Mouse (Mus musculus) layer of hippocampus, adult 2 months (tissue): ENCODE measurements around the gene Gm17364. TPM values are rescaled to one million over a fixed set of nuclear protein-coding genes. Genes with fewer than 3 reads are reported as not detected.
A peak's percentile ranks its signal among the peaks of the same experiment; 100 is the strongest.
"Not testable (repeated sequence)": the region's sequence is repeated elsewhere in the genome, so short reads cannot be mapped to it uniquely, and the experiment has no call there.

ENCODE experiments used
- DNase-seq, 2 experiments: peaks; one replicate each; pipeline ENCODE4 v3.0.0; 2022; ENCODE audit warnings: low spot score in 2 of 2
- H3K27ac ChIP-seq: fragments of 200-600 bp; 2 replicates; pipeline ENCODE4 v1.8.1; 2022
- H3K4me3 ChIP-seq: fragments of 200-600 bp; 2 replicates; pipeline ENCODE4 v1.8.1; 2022; ENCODE audit warnings: mild to moderate bottlenecking
- CTCF ChIP-seq: fragments of 200-600 bp; conservative IDR thresholded peaks from 2 replicates; pipeline ENCODE4 v1.8.1; 2022; ENCODE audit warnings: antibody characterized with exemption, mild to moderate bottlenecking, moderate library complexity
- total RNA-seq, 2 experiments: library from RNA; stranded (reverse); gene quantifications; 2 replicates each; pipeline ENCODE4 v1.2.3; 2021

The Gm17364 gene
- total RNA-seq, 2 experiments from 2014 or later: not detected

- TF ChIP-seq CTCF: peak; percentile 85
- DNase-seq: peak; percentile 64 to 76
- Histone ChIP-seq H3K4me3 (no peak overlapping the region), H3K27ac (no peak overlapping the region)
Measured at GRCm38 (mm10) chr13:41283256-41283655, 9.5 kb upstream of the Gm17364 start.

DNA sequence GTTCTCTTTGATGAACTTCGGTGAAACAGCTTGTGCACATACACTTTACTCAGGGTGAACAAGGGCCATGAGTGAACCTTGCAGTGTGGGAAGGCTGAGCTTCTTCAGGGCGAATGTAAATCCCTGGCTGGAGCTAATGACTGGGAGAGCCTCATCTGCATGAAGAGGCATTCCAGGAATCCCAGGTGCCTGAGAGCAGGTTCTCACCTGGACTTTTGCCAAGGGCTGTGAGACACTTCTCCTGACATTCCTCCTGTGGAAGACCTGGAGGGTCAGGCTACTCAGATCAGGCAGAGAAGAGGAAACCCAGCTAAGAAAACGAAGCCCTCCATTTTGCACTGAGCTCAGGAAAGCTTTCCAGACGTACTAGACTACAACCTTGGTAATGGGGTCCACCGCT is 6.9 kb upstream of the Gm17364 start:
- no peak for TF ChIP-seq CTCF
- H3K27ac ChIP-seq: no peak overlapping the region
- no peak overlapping the region for H3K4me3 ChIP-seq
- no peak for DNase-seq

- Histone ChIP-seq H3K27ac (no peak overlapping the region), H3K4me3 (no peak overlapping the region)
- TF ChIP-seq CTCF: no peak
- DNase-seq: peak; percentile 32 to 39
Measured at GRCm38 (mm10) chr13:41267827-41268408, 5.9 kb downstream of the Gm17364 start.

- TF ChIP-seq CTCF: no peak
- Histone ChIP-seq H3K4me3 (no peak overlapping the region), H3K27ac (no peak overlapping the region)
- no peak for DNase-seq
Measured at GRCm38 (mm10) chr13:41263304-41264006, 10.3 kb downstream of the Gm17364 start.

- DNase-seq, H3K4me3 ChIP-seq, H3K27ac ChIP-seq: not testable (repeated sequence)
Measured at GRCm38 (mm10) chr13:41261617-41262016, 12.2 kb downstream of the Gm17364 start.

GRCm38 (mm10) chr13:41257851-41258250 is 15.9 kb downstream of the Gm17364 start:
- Histone ChIP-seq H3K27ac (no peak overlapping the region), H3K4me3 (no peak overlapping the region)
- no peak for TF ChIP-seq CTCF
- DNase-seq: no peak

GRCm38 (mm10) chr13:41256962-41257361 is 16.8 kb downstream of the Gm17364 start:
- no peak overlapping the region for H3K4me3 ChIP-seq
- TF ChIP-seq CTCF: peak; percentile 26; the same call in 1 of the 2 replicates
- no peak for DNase-seq
- no peak overlapping the region for H3K27ac ChIP-seq

DNA sequence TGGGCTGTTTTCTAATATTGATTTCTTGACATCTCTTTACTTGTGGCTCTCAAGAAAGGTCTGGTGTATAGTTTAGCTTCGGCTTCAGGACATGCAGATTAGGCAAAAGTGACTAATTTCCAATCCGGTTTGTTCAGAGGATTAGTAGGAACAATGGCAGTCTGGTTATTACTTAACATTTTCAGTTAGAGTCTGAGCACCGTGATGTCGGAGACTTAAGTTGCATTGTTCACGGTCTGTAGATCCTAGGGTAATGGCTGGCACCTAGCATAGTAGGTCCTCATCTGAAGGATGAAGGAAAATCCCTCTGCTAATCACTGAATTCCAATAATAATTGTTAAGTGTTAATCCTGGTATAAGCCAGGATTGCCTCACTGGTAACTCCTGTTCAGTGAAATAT is 17.7 kb downstream of the Gm17364 start:
- DNase-seq: no peak
- no peak for TF ChIP-seq CTCF
- no peak overlapping the region for H3K4me3 ChIP-seq
- H3K27ac ChIP-seq: no peak overlapping the region

GRCm38 (mm10) chr13:41252736-41253135 is 21.0 kb downstream of the Gm17364 start:
- TF ChIP-seq CTCF: no peak
- H3K4me3 ChIP-seq: no peak overlapping the region
- no peak for DNase-seq
- no peak overlapping the region for H3K27ac ChIP-seq

DNA sequence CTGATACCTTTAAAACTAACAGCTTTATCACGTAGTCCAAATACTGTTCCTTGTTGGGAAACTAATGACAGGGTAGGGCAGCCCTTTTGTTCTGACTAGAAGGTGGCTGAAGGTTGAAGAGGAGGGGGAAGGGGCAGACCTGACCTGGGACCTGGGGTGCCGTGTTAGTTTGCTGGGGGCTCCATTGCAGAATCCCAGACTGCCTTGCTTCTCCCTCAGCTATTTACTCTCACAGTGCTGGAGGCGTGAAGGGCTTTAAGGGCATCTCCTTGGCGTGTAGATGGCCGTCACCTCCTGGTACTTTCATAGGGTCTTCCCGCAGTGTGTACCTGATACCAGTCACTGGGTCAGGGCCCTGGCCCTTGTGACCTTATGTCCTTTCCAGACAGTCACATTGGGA is 21.6 kb downstream of the Gm17364 start:
- DNase-seq: no peak
- no peak for TF ChIP-seq CTCF
- Histone ChIP-seq H3K27ac (no peak overlapping the region), H3K4me3 (no peak overlapping the region)

- H3K4me3 ChIP-seq: peak overlapping the region; percentile 9; the same call in 1 of the 2 replicates
- no peak for DNase-seq
- no peak for TF ChIP-seq CTCF
- no peak overlapping the region for H3K27ac ChIP-seq
Measured at GRCm38 (mm10) chr13:41251667-41252066, 22.1 kb downstream of the Gm17364 start.

GRCm38 (mm10) chr13:41251232-41251631 is 22.5 kb downstream of the Gm17364 start:
- peak overlapping the region; percentile 69 for H3K4me3 ChIP-seq
- DNase-seq, H3K27ac ChIP-seq: not testable (repeated sequence)

DNA sequence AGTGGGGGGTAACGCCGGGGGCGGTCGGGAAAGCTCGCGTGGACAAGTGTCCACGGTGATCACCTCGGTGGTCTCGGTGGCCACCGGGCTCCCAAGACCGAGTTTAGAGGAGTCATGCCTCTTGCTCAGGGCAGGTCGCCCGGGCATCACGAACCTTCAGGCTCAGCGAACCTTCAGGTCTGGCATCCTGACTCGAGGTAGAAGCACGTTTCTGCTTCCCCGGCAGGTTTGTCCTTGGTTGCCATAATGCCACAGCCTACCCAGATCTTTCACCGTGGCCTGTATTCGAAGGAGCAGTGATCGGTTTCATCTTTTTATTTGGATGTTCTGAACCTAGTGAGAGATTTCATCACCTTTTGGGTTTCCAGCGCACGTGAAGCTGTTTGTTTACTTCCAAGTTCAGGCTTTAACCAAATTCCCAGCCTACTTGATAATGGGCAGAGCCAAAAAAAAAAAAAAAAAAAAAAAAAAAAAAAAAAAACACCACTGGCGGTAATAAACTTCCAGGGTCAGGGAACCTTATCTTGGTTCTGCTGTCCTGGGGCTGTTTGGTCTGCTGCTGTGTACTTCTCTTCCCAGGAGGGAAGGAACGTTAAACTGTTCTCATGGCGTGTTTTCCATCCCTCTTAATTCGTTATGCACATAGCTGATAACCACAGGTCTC is 23.3 kb downstream of the Gm17364 start:
- Histone ChIP-seq H3K27ac (peak overlapping the region; percentile 99), H3K4me3 (peak overlapping the region; percentile 69)
- no peak for TF ChIP-seq CTCF
- DNase-seq: no peak
